ENCODE assay signal across 21 mouse cellular contexts in the genomic region with DNA sequence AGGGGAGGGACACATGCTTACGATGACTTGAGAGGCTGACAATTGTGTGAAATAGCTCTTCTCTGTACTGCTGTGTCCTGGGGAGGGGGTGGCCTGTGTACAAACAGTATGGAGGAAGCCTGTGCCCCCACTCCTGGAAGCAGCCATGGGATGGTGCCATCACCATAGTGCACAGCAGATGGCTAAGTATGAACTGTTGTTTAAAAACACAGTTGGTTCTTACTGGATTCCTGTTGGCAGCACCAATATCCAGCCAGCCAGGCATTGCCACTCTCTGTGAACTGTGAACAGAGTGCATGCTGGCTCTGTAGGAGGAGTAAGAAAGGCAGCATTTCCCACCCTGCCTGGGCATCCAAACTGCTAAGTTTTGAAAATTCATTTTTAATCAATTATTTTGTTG.
DNase-seq lines count a peak whose midpoint lies in the region; ATAC-seq lines count a peak whose summit lies in the region.
"Had no signal": no experiment of that assay in that cellular context is flagged by ENCODE, and none has a peak within 500 bp of the region (broad histone marks: within the 10 kb centered on the region; RNA-seq: fewer than 3 reads in every experiment).

No protein-coding gene starts in this region.

- 0 out of 2 replicates have a peak, but pooled peaks cover 4% of the 10 kb centered on the region for H3K4me1 ChIP-seq in forebrain, embryonic 15.5 days
- no peaks in the 10 kb centered on the region for H3K4me1 ChIP-seq in forebrain, embryonic 11.5 days (replicated peaks; ENCODE audit: control insufficient read depth, insufficient read depth, low read length)
- no peaks in the 10 kb centered on the region for H3K4me1 ChIP-seq in midbrain, embryonic 11.5 days (ENCODE audit: control insufficient read depth, insufficient read depth, low read length)
- H3K4me1 ChIP-seq in midbrain, embryonic 13.5 days (replicated peaks), result no peaks in the 10 kb centered on the region
- H3K4me1 ChIP-seq in hindbrain, embryonic 10.5 days (replicated peaks), result no peaks in the 10 kb centered on the region
- H3K4me1 ChIP-seq in limb, embryonic 10.5 days, result no peaks in the 10 kb centered on the region
- H3K4me1 ChIP-seq: embryonic facial prominence, embryonic 10.5 days; limb, embryonic 13.5 days; liver, embryonic 13.5 days; stomach, embryonic 15.5 days had no signal

- H3K27me3 ChIP-seq in forebrain, embryonic 15.5 days, result no peaks in the 10 kb centered on the region
- no peaks in the 10 kb centered on the region for H3K27me3 ChIP-seq in forebrain, embryonic 11.5 days (ENCODE audit: control insufficient read depth, insufficient read depth, low read length)
- no peaks in the 10 kb centered on the region for H3K27me3 ChIP-seq in midbrain, embryonic 11.5 days (ENCODE audit: control insufficient read depth, insufficient read depth, low read length)
- no peaks in the 10 kb centered on the region for H3K27me3 ChIP-seq in midbrain, embryonic 13.5 days
- no peaks in the 10 kb centered on the region for H3K27me3 ChIP-seq in hindbrain, embryonic 10.5 days (ENCODE audit: insufficient read depth, poor library complexity, severe bottlenecking)
- no peaks in the 10 kb centered on the region for H3K27me3 ChIP-seq in limb, embryonic 10.5 days (ENCODE audit: low read depth, poor library complexity, severe bottlenecking)
- H3K27me3 ChIP-seq: limb, embryonic 13.5 days; liver, embryonic 13.5 days; stomach, embryonic 15.5 days had no signal

- no peaks in the 10 kb centered on the region for H3K36me3 ChIP-seq in forebrain, embryonic 15.5 days
- no peaks in the 10 kb centered on the region for H3K36me3 ChIP-seq in forebrain, embryonic 11.5 days (ENCODE audit: control insufficient read depth, insufficient read depth, low read length)
- no peaks in the 10 kb centered on the region for H3K36me3 ChIP-seq in midbrain, embryonic 11.5 days (ENCODE audit: control insufficient read depth, insufficient read depth, low read length)
- H3K36me3 ChIP-seq in midbrain, embryonic 13.5 days, result no peaks in the 10 kb centered on the region
- no peaks in the 10 kb centered on the region for H3K36me3 ChIP-seq in hindbrain, embryonic 10.5 days
- H3K36me3 ChIP-seq in limb, embryonic 10.5 days, result no peaks in the 10 kb centered on the region
- H3K36me3 ChIP-seq: embryonic facial prominence, embryonic 10.5 days; limb, embryonic 13.5 days; liver, embryonic 13.5 days; stomach, embryonic 15.5 days had no signal

- H3K4me3 ChIP-seq in forebrain, embryonic 15.5 days, result no peak overlapping the region
- no peak overlapping the region for H3K4me3 ChIP-seq in forebrain, embryonic 11.5 days (ENCODE audit: low read depth, low read length)
- H3K4me3 ChIP-seq in midbrain, embryonic 11.5 days (ENCODE audit: low read depth, low read length), result no peak overlapping the region
- H3K4me3 ChIP-seq in midbrain, embryonic 13.5 days (replicated peaks), result no peak overlapping the region
- H3K4me3 ChIP-seq in hindbrain, embryonic 10.5 days, result no peak overlapping the region
- H3K4me3 ChIP-seq in limb, embryonic 10.5 days, result no peak overlapping the region
- H3K4me3 ChIP-seq: embryonic facial prominence, embryonic 10.5 days; limb, embryonic 13.5 days; liver, embryonic 13.5 days; stomach, embryonic 15.5 days had no signal

- WGBS in forebrain, embryonic 15.5 days, result 72% methylated on average over 1 of the region's 1 CpGs
- 77% methylated on average over 1 of the region's 1 CpGs for WGBS in forebrain, embryonic 11.5 days
- WGBS in midbrain, embryonic 11.5 days, result 69% methylated on average over 1 of the region's 1 CpGs
- WGBS in midbrain, embryonic 13.5 days, result 85% methylated on average over 1 of the region's 1 CpGs
- 77% methylated on average over 1 of the region's 1 CpGs for WGBS in hindbrain, embryonic 10.5 days
- WGBS in limb, embryonic 10.5 days, result 83% methylated on average over 1 of the region's 1 CpGs

- H3K9me3 ChIP-seq in forebrain, embryonic 15.5 days, result no peaks in the 10 kb centered on the region
- H3K9me3 ChIP-seq in forebrain, embryonic 11.5 days (ENCODE audit: control insufficient read depth, low read length), result no peaks in the 10 kb centered on the region
- H3K9me3 ChIP-seq in midbrain, embryonic 11.5 days (ENCODE audit: control insufficient read depth, low read length), result no peaks in the 10 kb centered on the region
- no peaks in the 10 kb centered on the region for H3K9me3 ChIP-seq in midbrain, embryonic 13.5 days
- H3K9me3 ChIP-seq in hindbrain, embryonic 10.5 days, result no peaks in the 10 kb centered on the region
- H3K9me3 ChIP-seq in limb, embryonic 10.5 days (replicated peaks), result no peaks in the 10 kb centered on the region
- H3K9me3 ChIP-seq: embryonic facial prominence, embryonic 10.5 days; limb, embryonic 13.5 days; liver, embryonic 13.5 days; stomach, embryonic 15.5 days had no signal

- peak; percentile 90 for ATAC-seq in forebrain, embryonic 15.5 days (replicated peaks)
- no peak for ATAC-seq in forebrain, embryonic 11.5 days (replicated peaks; ENCODE audit: low FRiP score)
- ATAC-seq in midbrain, embryonic 11.5 days (ENCODE audit: low FRiP score), result no peak
- ATAC-seq in midbrain, embryonic 13.5 days, result no peak

- no peak overlapping the region for H3K9ac ChIP-seq in forebrain, embryonic 15.5 days (replicated peaks)
- H3K9ac ChIP-seq in forebrain, embryonic 11.5 days (ENCODE audit: low read length), result no peak overlapping the region
- no peak overlapping the region for H3K9ac ChIP-seq in midbrain, embryonic 11.5 days (ENCODE audit: low read length)
- no peak overlapping the region for H3K9ac ChIP-seq in midbrain, embryonic 13.5 days (replicated peaks)
- H3K9ac ChIP-seq: limb, embryonic 13.5 days; liver, embryonic 13.5 days; lung, embryonic 14.5 days; stomach, embryonic 15.5 days had no signal

- H3K27ac ChIP-seq in forebrain, embryonic 15.5 days (replicated peaks), result peak overlapping the region; percentile 50
- no peak overlapping the region for H3K27ac ChIP-seq in forebrain, embryonic 11.5 days (ENCODE audit: low read depth, low read length)
- no peak overlapping the region for H3K27ac ChIP-seq in midbrain, embryonic 11.5 days (ENCODE audit: low read depth, low read length)
- H3K27ac ChIP-seq in midbrain, embryonic 13.5 days, result no peak overlapping the region
- H3K27ac ChIP-seq in hindbrain, embryonic 10.5 days, result no peak overlapping the region
- H3K27ac ChIP-seq in limb, embryonic 10.5 days, result no peak overlapping the region
- H3K27ac ChIP-seq: embryonic facial prominence, embryonic 10.5 days; limb, embryonic 13.5 days; liver, embryonic 13.5 days; stomach, embryonic 15.5 days had no signal

- no peak for DNase-seq in forebrain, embryonic 11.5 days (ENCODE audit: low spot score)
- peak; percentile 68 for DNase-seq in midbrain, embryonic 11.5 days (ENCODE audit: low spot score, missing footprints)
- DNase-seq in layer of hippocampus, adult 18-20 months (ENCODE audit: low spot score in 2 of 2), result peak; percentile 60 to 81
- DNase-seq in hindbrain, embryonic 10.5 days (ENCODE audit: low spot score), result no peak
- no peak for DNase-seq in limb, embryonic 10.5 days (ENCODE audit: low spot score)
- DNase-seq: adrenal gland, adult 2 months; B cell, adult 2 months; cerebellum, adult 11 months; gastrocnemius, postnatal 36 days; kidney, adult 2 months; kidney, postnatal 14 days; liver, embryonic 13.5 days; lung, embryonic 14.5 days; lung, postnatal 36 days; thymus, adult 18-20 months; thymus, postnatal 4 days had no signal

- no peak overlapping the region for H3K4me2 ChIP-seq in forebrain, embryonic 15.5 days (replicated peaks)
- no peak overlapping the region for H3K4me2 ChIP-seq in forebrain, embryonic 11.5 days (ENCODE audit: low read depth, low read length, severe bottlenecking)
- no peak overlapping the region for H3K4me2 ChIP-seq in midbrain, embryonic 11.5 days
- no peak overlapping the region for H3K4me2 ChIP-seq in midbrain, embryonic 13.5 days (replicated peaks)
- H3K4me2 ChIP-seq: limb, embryonic 13.5 days; liver, embryonic 13.5 days; lung, embryonic 14.5 days; stomach, embryonic 15.5 days had no signal

Comparison
In these comparisons a context has a peak if more than half of its experiments do, and no peak if none do; other contexts are left out.
1. DNase-seq: peak in midbrain, embryonic 11.5 days (single experiment) and layer of hippocampus, adult 18-20 months (2 of 2); none in forebrain, embryonic 11.5 days (single experiment), hindbrain, embryonic 10.5 days (single experiment) and limb, embryonic 10.5 days (single experiment).